Mouse (Mus musculus) hindbrain, embryonic 14.5 days (tissue): Measurements from ENCODE around the gene Hs1bp3. TPM values are rescaled to one million over a fixed set of nuclear protein-coding genes. Genes with fewer than 3 reads are reported as not detected.
A peak's percentile ranks its signal among the peaks of the same experiment; 100 is the strongest.

Experiments
- ATAC-seq: fragments of 200-750 bp; cut with Nextera tagmentation; 2 replicates; pipeline ENCODE4 v1.8.0; 2017; ENCODE audit warnings: moderate number of reproducible peaks, mild to moderate bottlenecking, moderate TSS enrichment, moderate library complexity; ENCODE audit not compliant: low FRiP score
- DNase-seq: peaks from one replicate; pipeline ENCODE4 v3.0.0-alpha.2; 2015; ENCODE audit warnings: low spot score
- H3K27ac ChIP-seq: fragments of 300-500 bp; sonication (generic); 2 replicates; pipeline ENCODE4 v1.5.1; 2014; ENCODE audit warnings: mild to moderate bottlenecking, moderate library complexity
- H3K27me3 ChIP-seq: fragments of 300-500 bp; sonication (generic); 2 replicates; pipeline ENCODE4 v1.6.1; 2014; ENCODE audit warnings: mild to moderate bottlenecking, low read length, mixed read lengths; ENCODE audit not compliant: control insufficient read depth, insufficient read depth
- H3K36me3 ChIP-seq: fragments of 300-500 bp; sonication (generic); replicated peaks from 2 replicates; pipeline ENCODE4 v1.6.1; 2014; ENCODE audit not compliant: control insufficient read depth, insufficient read depth
- H3K4me1 ChIP-seq: fragments of 300-500 bp; sonication (generic); replicated peaks from 2 replicates; pipeline ENCODE4 v1.6.1; 2014; ENCODE audit warnings: antibody characterized with exemption, low read length, mixed read lengths; ENCODE audit not compliant: control insufficient read depth, insufficient read depth
- H3K4me2 ChIP-seq: fragments of 300-500 bp; sonication (generic); replicated peaks from 2 replicates; pipeline ENCODE4 v1.6.1; 2014; ENCODE audit warnings: mild to moderate bottlenecking, moderate library complexity
- H3K4me3 ChIP-seq: fragments of 300-500 bp; sonication (generic); replicated peaks from 2 replicates; pipeline ENCODE4 v1.5.1; 2014; ENCODE audit warnings: mild to moderate bottlenecking, low read length
- H3K9ac ChIP-seq: fragments of 300-500 bp; sonication (generic); 2 replicates; pipeline ENCODE4 v1.6.1; 2014
- H3K9me3 ChIP-seq: fragments of 300-500 bp; sonication (generic); 2 replicates; pipeline ENCODE4 v1.6.1; 2016; ENCODE audit warnings: low read length; ENCODE audit not compliant: control insufficient read depth
- WGBS: fragments of 180-500 bp; shearing (Covaris S2); extraction: QIAGEN DNeasy Blood & Tissue Kit; methylation state at CpG from one replicate; pipeline ENCODE4 v1.1.7; 2014; 5-methylcytosine and 5-hydroxymethylcytosine counted together
- polyA plus RNA-seq: library from polyadenylated mRNA; unstranded; fragments of >200 nt; fragmentation: Nextera tagmentation; extraction: Ambion mirVana; gene quantifications from 2 replicates; pipeline ENCODE4 v1.2.1, GENCODE M21; 2014

Hs1bp3 gene
- polyA plus RNA-seq, 1 experiment from 2014 or later: 6.2 TPM

- Histone ChIP-seq H3K4me2 (no peak overlapping the region), H3K27me3 (no peaks in the 10 kb centered on the region), H3K9ac (no peak overlapping the region), H3K4me3 (no peak overlapping the region), H3K4me1 (peaks cover 14% of the 10 kb centered on the region; the same call in 1 of the 2 replicates), H3K9me3 (no peaks in the 10 kb centered on the region), H3K36me3 (no peaks in the 10 kb centered on the region), H3K27ac (no peak overlapping the region)
- WGBS: 72% methylated on average over 5 of the region's 5 CpGs
- no peak for ATAC-seq
- no peak for DNase-seq
Observed at GRCm38 (mm10) chr12:8361866-8362265, 48.6 kb downstream of the Hs1bp3 start.

DNA sequence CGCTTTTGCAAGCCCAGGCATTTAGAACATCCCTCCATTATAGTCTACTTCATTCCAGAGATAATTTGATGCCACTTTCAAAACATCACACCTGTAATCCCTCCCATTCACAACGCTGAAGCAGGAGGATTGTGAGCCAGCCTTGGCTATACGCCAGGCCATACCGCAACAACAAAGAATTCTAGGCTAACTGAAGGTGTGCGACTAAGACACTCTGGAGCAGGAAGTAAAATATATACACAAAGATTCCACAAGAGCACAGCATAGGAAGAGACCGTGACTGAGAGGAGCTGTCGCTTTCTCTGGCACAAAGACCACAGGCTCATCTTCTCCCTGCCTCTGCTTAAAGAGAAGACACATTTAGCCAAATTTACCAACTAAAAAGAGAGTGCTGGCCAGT is 49.2 kb downstream of the Hs1bp3 start:
- ATAC-seq (no peak), DNase-seq (no peak)
- Histone ChIP-seq H3K4me3 (no peak overlapping the region), H3K9me3 (no peaks in the 10 kb centered on the region), H3K4me2 (no peak overlapping the region), H3K27ac (no peak overlapping the region), H3K4me1 (peaks cover 14% of the 10 kb centered on the region; the same call in 1 of the 2 replicates), H3K36me3 (no peaks in the 10 kb centered on the region), H3K9ac (no peak overlapping the region), H3K27me3 (no peaks in the 10 kb centered on the region)
- 86% methylated on average over 7 of the region's 7 CpGs for WGBS

GRCm38 (mm10) chr12:8364321-8364838 is 51.1 kb downstream of the Hs1bp3 start:
- DNase-seq: no peak
- Histone ChIP-seq H3K27ac (no peak overlapping the region), H3K4me2 (no peak overlapping the region), H3K9ac (no peak overlapping the region), H3K4me1 (peaks cover 11% of the 10 kb centered on the region; the same call in 1 of the 2 replicates), H3K36me3 (no peaks in the 10 kb centered on the region), H3K9me3 (no peaks in the 10 kb centered on the region), H3K27me3 (no peaks in the 10 kb centered on the region), H3K4me3 (no peak overlapping the region)
- WGBS: 8% methylated on average over 6 of the region's 6 CpGs
- ATAC-seq: peak; percentile 84

- ATAC-seq: peak; percentile 10; the same call in 1 of the 2 replicates
- Histone ChIP-seq H3K9ac (no peak overlapping the region), H3K4me1 (peaks cover 11% of the 10 kb centered on the region; the same call in 1 of the 2 replicates), H3K4me3 (no peak overlapping the region), H3K27ac (no peak overlapping the region), H3K27me3 (no peaks in the 10 kb centered on the region), H3K9me3 (no peaks in the 10 kb centered on the region), H3K36me3 (no peaks in the 10 kb centered on the region), H3K4me2 (no peak overlapping the region)
- 34% methylated on average over 7 of the region's 7 CpGs for WGBS
- DNase-seq: no peak
Observed at GRCm38 (mm10) chr12:8365336-8365735, 52.1 kb downstream of the Hs1bp3 start.

- H3K4me3 ChIP-seq: no peak overlapping the region
- no peak for DNase-seq
- 77% methylated on average over 5 of the region's 5 CpGs for WGBS
- H3K36me3 ChIP-seq: no peaks in the 10 kb centered on the region
- no peaks in the 10 kb centered on the region for H3K9me3 ChIP-seq
- no peak overlapping the region for H3K9ac ChIP-seq
- H3K4me1 ChIP-seq: peaks cover 11% of the 10 kb centered on the region; the same call in 1 of the 2 replicates
- H3K4me2 ChIP-seq: no peak overlapping the region
- H3K27me3 ChIP-seq: no peaks in the 10 kb centered on the region
- ATAC-seq: no peak
- no peak overlapping the region for H3K27ac ChIP-seq
Observed at GRCm38 (mm10) chr12:8365905-8366576, 52.8 kb downstream of the Hs1bp3 start.

DNA sequence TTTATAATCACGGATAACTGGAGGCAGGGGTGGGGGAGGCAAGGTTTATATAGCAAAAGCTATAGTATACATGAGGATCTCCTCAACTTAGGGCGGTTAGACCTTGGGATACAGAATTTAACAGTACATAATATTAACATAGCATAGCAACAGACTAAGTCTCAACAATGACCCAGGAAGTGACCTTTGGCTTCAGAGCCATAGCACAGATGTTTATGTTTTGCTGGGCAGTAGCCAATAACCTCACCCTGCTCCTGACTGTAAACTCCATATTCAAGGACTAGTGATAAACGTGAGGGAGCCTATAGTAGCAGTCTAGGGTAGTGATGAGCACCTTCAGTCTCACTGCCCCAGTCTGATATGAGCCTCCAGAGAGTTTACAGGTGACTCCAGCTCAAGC is 53.5 kb downstream of the Hs1bp3 start:
- no peak overlapping the region for H3K4me3 ChIP-seq
- no peak overlapping the region for H3K4me2 ChIP-seq
- no peak overlapping the region for H3K27ac ChIP-seq
- no peaks in the 10 kb centered on the region for H3K9me3 ChIP-seq
- H3K36me3 ChIP-seq: no peaks in the 10 kb centered on the region
- DNase-seq (no peak), ATAC-seq (no peak)
- H3K27me3 ChIP-seq: no peaks in the 10 kb centered on the region
- H3K4me1 ChIP-seq: peaks cover 11% of the 10 kb centered on the region; the same call in 1 of the 2 replicates
- no peak overlapping the region for H3K9ac ChIP-seq
- 74% methylated on average over 3 of the region's 3 CpGs for WGBS

DNA sequence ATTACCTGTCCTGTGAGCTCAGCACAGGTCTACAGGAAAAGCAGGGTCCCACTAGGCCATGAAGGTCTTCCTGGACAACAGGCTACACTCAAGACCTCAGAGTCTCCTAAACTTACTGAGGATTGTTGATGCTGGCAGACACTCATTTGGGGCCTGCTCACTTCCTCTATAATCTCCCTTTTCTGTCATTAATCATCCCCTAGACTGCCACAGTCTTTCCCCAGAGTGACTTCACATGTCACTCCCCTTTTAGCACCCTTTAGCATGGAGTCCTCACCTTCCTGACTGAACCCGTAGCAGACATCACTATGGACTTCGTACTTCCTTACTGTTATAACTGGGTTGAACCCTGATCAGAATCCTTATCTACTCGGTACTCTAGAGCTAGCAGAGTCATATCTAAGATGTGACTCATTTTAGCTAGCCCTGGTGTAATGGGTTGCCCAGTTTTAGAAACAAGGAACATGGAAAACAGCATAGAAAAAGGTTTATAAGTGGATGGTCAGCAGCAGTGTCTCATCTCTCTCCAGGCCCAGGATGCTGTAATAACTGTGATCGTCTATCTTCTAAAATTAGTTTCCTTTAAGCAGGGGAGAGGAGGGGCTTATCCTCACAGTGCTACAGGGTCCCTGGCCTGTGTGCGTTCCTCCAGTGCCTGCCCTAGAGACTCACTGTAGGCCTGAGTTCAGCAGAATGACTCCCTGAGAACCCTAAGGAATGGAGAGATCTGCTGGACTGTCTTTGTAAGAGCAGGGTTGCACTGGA is 58.7 kb downstream of the Hs1bp3 start:
- H3K27me3 ChIP-seq: no peaks in the 10 kb centered on the region
- no peak for DNase-seq
- no peaks in the 10 kb centered on the region for H3K9me3 ChIP-seq
- no peak overlapping the region for H3K27ac ChIP-seq
- H3K36me3 ChIP-seq: no peaks in the 10 kb centered on the region
- WGBS: 81% methylated on average over 5 of the region's 5 CpGs
- no peak overlapping the region for H3K4me3 ChIP-seq
- H3K9ac ChIP-seq: no peak overlapping the region
- no peak for ATAC-seq
- no peaks in the 10 kb centered on the region for H3K4me1 ChIP-seq
- no peak overlapping the region for H3K4me2 ChIP-seq

DNA sequence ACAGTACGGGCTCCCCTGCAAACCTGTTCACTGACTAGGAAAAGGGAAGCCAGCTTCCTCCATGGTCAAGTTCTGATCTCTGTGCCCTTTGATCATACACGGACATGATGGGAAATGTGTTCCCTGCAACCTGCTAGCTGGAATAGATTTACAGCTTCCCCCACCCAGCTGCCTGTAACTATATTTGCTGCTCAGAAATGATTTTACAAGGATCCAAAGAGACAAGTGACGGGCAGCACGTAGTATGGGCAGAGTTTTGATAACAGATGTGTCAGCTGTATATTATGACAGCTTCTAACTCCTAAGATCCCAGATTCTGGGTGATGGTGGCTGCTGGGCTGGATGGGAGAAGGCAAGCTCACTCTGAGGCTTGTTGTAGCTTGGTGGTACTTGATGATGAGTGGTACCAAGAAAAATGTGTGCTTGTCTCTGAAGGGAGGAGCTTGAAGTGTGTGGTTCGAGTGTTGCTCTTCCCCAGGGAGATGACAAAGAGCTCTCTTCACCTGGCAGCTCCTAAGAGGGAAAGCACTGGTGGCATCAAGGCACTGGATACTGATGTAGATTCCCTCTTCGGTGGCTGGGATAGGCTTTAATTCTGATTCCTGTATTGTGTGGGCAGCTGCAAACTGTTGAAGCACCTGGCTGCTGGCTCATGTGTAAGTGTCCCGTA is 59.4 kb downstream of the Hs1bp3 start:
- ATAC-seq (no peak), DNase-seq (no peak)
- Histone ChIP-seq H3K36me3 (no peaks in the 10 kb centered on the region), H3K9me3 (no peaks in the 10 kb centered on the region), H3K4me1 (no peaks in the 10 kb centered on the region), H3K27me3 (no peaks in the 10 kb centered on the region), H3K9ac (no peak overlapping the region), H3K4me2 (no peak overlapping the region), H3K4me3 (no peak overlapping the region), H3K27ac (no peak overlapping the region)
- 86% methylated on average over 7 of the region's 7 CpGs for WGBS

- DNase-seq (no peak), ATAC-seq (no peak)
- Histone ChIP-seq H3K27me3 (no peaks in the 10 kb centered on the region), H3K9ac (no peak overlapping the region), H3K9me3 (no peaks in the 10 kb centered on the region), H3K27ac (no peak overlapping the region), H3K36me3 (no peaks in the 10 kb centered on the region), H3K4me2 (no peak overlapping the region), H3K4me1 (no peaks in the 10 kb centered on the region), H3K4me3 (no peak overlapping the region)
- 82% methylated on average over 5 of the region's 5 CpGs for WGBS
Observed at GRCm38 (mm10) chr12:8373741-8374140, 60.5 kb downstream of the Hs1bp3 start.
